Mouse (Mus musculus): ENCODE data around the gene Abtb2.

GRCm38 (mm10) chr2:103656028-103656427 lies 89.9 kb downstream of the Abtb2 start:
- TF ChIP-seq CTCF (IDR thresholded peaks at IDR 0.05; ENCODE audit: borderline replicate concordance, insufficient read depth, low read depth, low read length) (no peak), POLR2A (IDR thresholded peaks at IDR 0.05; ENCODE audit: borderline replicate concordance, insufficient read depth, low read length) (no peak)

All from cerebellum, adult 2 months (tissue).